Mouse (Mus musculus): ENCODE measurements around the gene Fam219b. TPM values are rescaled to one million over a fixed set of nuclear protein-coding genes. Genes with fewer than 3 reads are reported as not detected.

Fam219b gene
- polyA plus RNA-seq, 1 experiment = 14.4 TPM

DNA sequence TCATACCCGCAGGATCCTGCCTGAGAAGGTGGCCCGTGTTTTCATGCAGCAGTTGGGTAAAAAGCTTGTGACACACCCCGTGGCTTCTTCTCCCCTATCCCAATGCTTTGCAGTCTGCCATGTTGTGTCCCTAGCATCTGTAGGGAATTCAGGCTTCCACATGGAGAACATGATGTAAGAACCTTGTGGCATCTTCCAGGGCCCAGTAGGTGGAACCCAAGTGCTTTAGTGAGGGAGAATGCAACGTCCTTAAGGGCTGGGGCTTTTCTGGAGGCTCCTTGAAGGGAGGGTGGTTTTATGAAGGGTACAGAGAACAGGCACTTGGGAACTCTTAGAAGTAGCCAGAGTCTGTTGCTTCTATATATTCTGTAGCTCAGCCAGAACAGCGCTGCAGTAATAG is 53.4 kb downstream of the Fam219b start:
- no peak for TF ChIP-seq SRF (IDR thresholded peaks at IDR 0.05; ENCODE audit: control insufficient read depth, insufficient read length, low read depth)
- TF ChIP-seq USF1 (IDR thresholded peaks at IDR 0.05; ENCODE audit: low read depth) = no peak
- no peak for TF ChIP-seq MYOG (IDR thresholded peaks at IDR 0.05; ENCODE audit: control insufficient read depth in 1 of 3, insufficient read depth in 1 of 3, insufficient read length in 2 of 3, low read depth in 2 of 3)
- TF ChIP-seq MAX (IDR thresholded peaks at IDR 0.05; ENCODE audit: low read depth) = peak; percentile 70
- Histone ChIP-seq H3K4me2 (ENCODE audit: low read depth) (peak overlapping the region; percentile 75), H3K4me3 (peak overlapping the region; percentile 72), H3K27me3 (ENCODE audit: control insufficient read depth, insufficient read depth, insufficient read length) (no peaks in the 10 kb centered on the region), H3ac (ENCODE audit: control insufficient read depth, insufficient read length) (no peak overlapping the region), H3K36me3 (ENCODE audit: control insufficient read depth, insufficient read depth) (peaks cover 7% of the 10 kb centered on the region), H3K79me2 (ENCODE audit: control insufficient read depth, insufficient read depth) (peaks cover 10% of the 10 kb centered on the region)

Other genes with a start within 250 kb of the Fam219b start
- gene Ppcdc, start 97.4 kb upstream of the Fam219b start, polyA plus RNA-seq (2012; fragmentation: generic; extraction: Trizol) = 16.2 TPM
- 23.6 TPM for gene Scamp5, start 69.5 kb upstream of the Fam219b start, polyA plus RNA-seq (2012; fragmentation: generic; extraction: Trizol)
- gene Rpp25, start 33.5 kb upstream of the Fam219b start, polyA plus RNA-seq (2012; fragmentation: generic; extraction: Trizol) = 0.11 TPM
- 780 TPM for gene Cox5a, start 16.3 kb upstream of the Fam219b start, polyA plus RNA-seq (2012; fragmentation: generic; extraction: Trizol)
- gene Mpi, start 15.2 kb downstream of the Fam219b start, polyA plus RNA-seq (2012; fragmentation: generic; extraction: Trizol) = 89.6 TPM
- 38.3 TPM for gene Scamp2, start 23.4 kb downstream of the Fam219b start, polyA plus RNA-seq (2012; fragmentation: generic; extraction: Trizol)
- 12.2 TPM for gene Ulk3, start 51.9 kb downstream of the Fam219b start, polyA plus RNA-seq (2012; fragmentation: generic; extraction: Trizol)
- gene Cplx3, start 68.8 kb downstream of the Fam219b start, polyA plus RNA-seq (2012; fragmentation: generic; extraction: Trizol) = 0.23 TPM
- gene Lman1l, start 83.2 kb downstream of the Fam219b start, polyA plus RNA-seq (2012; fragmentation: generic; extraction: Trizol) = 1.00 TPM
- gene Csk, start 116.1 kb downstream of the Fam219b start, polyA plus RNA-seq (2012; fragmentation: generic; extraction: Trizol) = 76.7 TPM
- not detected for gene Cyp1a2, start 146.2 kb downstream of the Fam219b start, polyA plus RNA-seq (2012; fragmentation: generic; extraction: Trizol)
- not detected for gene Cyp1a1, start 150.4 kb downstream of the Fam219b start, polyA plus RNA-seq (2012; fragmentation: generic; extraction: Trizol)
- 11.0 TPM for gene Edc3, start 171.0 kb downstream of the Fam219b start, polyA plus RNA-seq (2012; fragmentation: generic; extraction: Trizol)
- 47.1 TPM for gene Clk3, start 228.3 kb downstream of the Fam219b start, polyA plus RNA-seq (2012; fragmentation: generic; extraction: Trizol)